Mouse (Mus musculus): ENCODE measurements around the gene Bmp7.

The Bmp7 gene

GRCm38 (mm10) chr2:172906146-172906545 is 34.0 kb downstream of the Bmp7 start:
- DNase-seq, result peak; percentile 4

- DNase-seq, result no peak
Observed at GRCm38 (mm10) chr2:172905057-172905456, 35.1 kb downstream of the Bmp7 start.

- DNase-seq, result no peak
Observed at GRCm38 (mm10) chr2:172904614-172905013, 35.5 kb downstream of the Bmp7 start.

- DNase-seq, result no peak
Observed at GRCm38 (mm10) chr2:172903523-172903922, 36.6 kb downstream of the Bmp7 start.

DNA sequence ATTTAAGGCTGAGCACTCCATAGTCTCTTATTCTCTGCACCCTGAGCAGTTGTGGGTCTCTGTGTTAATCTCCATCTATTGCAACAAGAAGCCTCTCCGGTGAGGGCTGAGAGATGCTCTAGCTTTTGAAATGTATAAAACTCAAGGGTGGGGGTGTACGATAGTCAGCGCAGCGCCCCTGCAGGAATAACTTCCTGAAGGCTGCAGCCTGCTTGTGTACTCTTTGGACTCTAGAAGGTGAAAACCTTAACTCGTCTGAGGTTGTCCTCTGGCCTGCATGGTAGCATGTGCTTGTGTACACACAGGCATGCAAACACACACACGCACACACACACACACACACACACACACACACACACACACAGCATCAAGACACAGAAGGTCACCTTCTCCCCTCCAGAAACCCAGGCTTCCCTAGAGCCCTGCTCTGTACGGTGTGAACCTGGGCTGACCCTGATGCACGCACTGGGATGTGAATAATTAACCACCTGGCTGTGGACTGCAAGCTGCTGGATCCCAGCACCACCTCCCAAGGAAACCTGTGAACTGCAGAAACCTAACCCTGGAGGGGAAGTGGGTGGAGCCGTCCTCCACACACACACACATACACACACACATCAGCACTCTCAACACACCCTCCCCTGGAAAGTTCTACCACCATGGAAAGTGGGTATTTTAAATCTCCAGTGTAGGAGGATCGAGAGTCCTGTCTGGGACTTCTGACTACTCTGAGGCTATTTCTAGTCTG is 39.0 kb downstream of the Bmp7 start:
- no peak for DNase-seq

- no peak for DNase-seq
Observed at GRCm38 (mm10) chr2:172889756-172890443, 50.2 kb downstream of the Bmp7 start.

- no peak for DNase-seq
Observed at GRCm38 (mm10) chr2:172889222-172889621, 50.9 kb downstream of the Bmp7 start.

DNA sequence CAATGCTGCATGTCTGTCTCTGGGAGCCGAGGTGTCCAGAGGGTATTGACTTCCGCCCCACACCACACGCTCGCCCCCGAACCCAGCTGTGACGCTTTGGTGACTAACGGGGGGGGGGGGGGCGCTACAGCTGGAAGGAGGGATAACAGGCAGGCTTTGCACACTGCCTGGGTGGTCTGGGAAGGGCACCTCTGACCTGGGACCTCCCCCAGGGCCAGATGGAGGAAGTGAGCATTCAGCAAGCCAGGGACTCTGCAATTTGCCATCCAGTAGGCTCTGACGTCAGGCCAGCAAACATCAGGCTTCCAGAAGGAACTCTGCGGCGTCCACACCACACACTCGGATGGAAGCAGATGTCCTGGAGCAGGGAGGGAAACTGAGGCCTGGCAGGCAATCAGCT is 52.0 kb downstream of the Bmp7 start:
- no peak for DNase-seq

DNA sequence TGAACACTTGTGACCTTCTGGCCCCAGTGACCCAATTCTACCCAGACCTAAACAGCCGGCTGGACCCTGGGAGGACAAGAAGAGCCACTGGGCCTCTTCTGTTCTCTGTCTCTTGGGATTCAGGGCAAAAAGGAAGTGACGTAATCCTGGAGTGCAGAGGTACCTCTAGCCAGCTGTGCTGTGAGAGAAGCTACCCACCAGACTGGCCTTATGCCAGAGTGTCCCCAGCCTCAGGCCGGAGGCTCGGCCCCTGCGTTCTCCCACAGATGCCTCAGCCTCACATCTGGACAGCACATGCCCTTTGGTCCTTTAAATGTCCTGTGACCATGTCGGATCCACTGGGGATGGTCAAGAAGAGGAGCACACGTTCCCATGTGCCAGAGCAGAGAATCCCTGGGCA is 54.3 kb downstream of the Bmp7 start:
- DNase-seq, result no peak

DNA sequence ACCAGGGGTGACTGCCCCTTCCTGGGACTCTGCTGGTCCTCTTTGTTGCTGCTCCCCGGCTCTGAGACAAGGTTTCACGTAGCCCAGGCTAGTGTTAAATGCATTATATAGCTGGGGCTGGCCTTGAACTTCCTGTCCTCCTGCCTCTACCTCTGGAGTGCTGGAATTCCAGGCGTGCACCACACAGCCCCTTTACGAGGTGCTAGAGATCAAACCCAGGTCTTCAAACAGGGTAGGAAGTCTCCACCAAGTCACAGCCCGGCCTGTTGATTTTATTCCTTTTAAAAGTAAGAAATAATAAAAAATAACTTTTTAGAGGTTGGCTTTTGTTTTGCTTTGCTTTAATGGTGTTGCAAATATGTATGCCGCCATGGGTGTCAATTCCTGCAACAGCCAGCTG is 55.5 kb downstream of the Bmp7 start:
- no peak for DNase-seq

- DNase-seq, result no peak
Observed at GRCm38 (mm10) chr2:172875201-172875600, 64.9 kb downstream of the Bmp7 start.

- no peak for DNase-seq
Observed at GRCm38 (mm10) chr2:172866356-172866755, 73.8 kb downstream of the Bmp7 start.

DNA sequence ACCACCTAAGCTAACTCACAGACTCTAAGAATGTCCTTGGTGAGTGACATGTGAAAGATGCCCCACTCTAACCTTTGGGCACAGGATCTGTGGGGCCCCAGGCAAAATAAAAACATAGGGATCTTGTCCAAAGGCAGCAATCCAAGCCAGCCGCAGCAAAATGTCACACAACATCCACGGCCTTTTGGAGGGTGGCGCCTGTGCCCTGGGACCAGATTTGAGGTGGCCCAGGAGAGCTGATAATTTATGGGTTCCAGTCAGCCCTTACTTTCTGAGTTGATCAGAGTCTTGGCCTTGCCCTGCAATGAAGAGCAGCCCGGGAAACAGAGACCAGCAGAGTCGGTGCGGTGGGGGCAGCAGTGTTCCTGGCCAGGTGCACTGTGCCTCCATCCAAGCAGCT is 75.0 kb downstream of the Bmp7 start:
- DNase-seq, result no peak

DNA sequence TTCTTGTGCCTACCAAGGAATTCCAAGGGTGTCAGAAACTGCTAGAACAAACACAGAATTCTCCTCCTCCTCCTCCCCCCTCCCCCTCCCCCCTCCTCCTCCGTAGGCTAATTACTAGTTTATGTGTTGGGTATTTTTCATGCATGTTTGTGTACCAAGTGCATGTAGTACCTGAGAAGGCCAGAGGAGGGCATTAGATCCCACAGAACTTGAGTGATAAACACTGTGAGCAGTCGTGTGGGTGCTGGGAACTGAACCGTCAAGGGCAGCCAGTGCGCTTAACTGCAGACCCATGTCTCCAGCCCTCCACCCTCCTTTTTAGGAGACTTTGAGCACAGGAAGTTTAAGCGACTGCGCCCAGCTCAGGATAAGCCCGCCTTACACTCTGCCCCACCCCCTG is 75.6 kb downstream of the Bmp7 start:
- DNase-seq, result no peak

DNA sequence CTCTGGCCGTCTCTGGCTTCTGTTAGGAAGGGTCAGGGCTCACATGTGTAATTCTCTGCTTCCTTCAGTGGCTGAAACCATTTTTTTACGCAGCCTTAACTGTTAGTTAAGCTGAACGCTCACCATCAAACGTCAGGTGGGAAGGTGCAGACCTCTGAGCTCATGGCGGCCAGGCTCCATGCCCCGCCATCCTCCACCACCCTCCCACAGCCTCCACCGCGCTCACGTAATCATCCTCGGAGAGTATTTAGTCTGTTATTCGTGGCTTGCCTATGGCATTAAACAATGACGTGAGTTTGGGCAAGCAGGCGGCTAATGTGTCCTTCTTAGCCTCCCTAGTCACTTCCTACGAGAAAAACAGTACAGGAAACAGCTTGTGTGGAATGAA is 76.7 kb downstream of the Bmp7 start:
- no peak for DNase-seq

GRCm38 (mm10) chr2:172862850-172863468 is 77.2 kb downstream of the Bmp7 start:
- peak; percentile 76 for DNase-seq

DNA sequence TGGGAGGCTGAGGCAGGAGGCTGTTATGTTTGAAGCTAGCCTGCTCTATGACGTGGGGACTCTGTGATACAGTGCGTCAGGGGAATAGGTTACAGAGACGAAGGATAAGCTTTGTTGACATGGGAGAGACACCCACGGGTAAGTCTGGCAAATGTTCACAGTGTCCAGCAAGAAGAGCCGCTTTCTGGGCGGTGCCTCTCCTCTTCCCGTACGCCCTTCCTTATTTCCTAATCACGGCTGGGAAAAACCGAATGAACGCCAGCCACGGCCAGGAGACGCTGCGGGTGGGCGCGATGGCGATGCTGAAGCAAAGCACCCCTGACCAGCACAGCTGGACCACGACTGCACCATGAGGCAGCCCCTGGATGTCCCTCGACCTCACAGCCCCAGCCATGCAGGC is 77.7 kb downstream of the Bmp7 start:
- DNase-seq, result peak; percentile 34

- DNase-seq, result no peak
Observed at GRCm38 (mm10) chr2:172861590-172861989, 78.5 kb downstream of the Bmp7 start.

DNA sequence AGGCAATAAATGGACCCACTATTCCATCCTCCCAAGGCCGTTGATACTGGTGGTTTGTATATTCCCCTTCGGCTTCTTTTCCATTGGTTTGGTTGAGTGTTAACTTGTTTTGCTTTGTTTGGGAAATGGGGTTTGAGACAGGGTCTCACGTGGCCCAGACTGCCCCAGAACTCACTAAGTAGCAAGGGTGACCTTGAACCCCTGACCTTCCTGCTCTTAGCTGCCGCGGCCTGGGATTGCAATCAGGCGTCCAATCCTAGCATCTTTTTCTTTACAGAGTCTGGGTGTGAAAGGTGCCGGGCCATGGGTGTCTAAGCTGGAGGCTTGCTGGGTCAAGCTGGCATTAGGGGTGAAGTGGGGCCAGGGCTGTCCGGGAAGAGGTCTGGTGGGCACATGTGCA is 79.5 kb downstream of the Bmp7 start:
- no peak for DNase-seq

GRCm38 (mm10) chr2:172860104-172860503 is 80.0 kb downstream of the Bmp7 start:
- no peak for DNase-seq

DNA sequence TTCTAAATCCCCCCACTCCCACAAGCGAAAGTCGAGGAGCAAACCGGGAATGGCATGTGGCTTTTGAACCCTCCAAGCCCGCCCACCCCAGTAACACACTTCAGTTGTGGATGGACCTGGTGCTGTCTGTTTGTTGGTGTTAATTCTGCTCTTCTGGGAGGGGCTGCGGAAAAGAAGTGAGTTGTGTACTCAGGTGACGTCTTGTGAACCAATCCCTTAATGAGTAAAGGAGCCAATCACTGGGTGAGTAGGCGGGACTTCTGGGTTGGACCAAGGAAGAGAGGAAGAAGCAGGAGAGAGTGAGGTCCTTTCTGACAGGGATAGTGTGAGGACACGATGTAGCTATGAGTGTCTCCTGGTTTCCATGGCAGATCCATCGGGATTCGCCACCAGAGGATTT is 83.1 kb downstream of the Bmp7 start:
- DNase-seq, result no peak

GRCm38 (mm10) chr2:172856549-172856948 is 83.6 kb downstream of the Bmp7 start:
- DNase-seq, result no peak

DNA sequence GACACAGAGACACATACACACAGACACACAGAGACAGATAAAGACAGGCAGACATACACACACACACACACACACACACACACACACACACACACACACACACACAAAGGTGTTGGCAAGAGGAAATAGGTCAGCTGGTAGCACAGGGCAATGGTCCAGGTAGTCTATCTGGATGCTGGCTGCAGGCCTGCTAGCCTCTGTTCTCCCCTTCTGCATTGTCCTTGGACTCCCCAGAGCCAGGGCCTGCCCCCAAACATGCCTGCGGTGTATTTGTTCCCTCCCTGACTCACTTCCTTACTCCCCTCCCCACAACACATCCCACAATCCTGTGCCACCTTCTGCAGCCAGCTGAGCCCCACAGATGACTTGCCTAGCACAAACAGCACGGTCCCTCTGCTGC is 86.0 kb downstream of the Bmp7 start:
- no peak for DNase-seq

DNA sequence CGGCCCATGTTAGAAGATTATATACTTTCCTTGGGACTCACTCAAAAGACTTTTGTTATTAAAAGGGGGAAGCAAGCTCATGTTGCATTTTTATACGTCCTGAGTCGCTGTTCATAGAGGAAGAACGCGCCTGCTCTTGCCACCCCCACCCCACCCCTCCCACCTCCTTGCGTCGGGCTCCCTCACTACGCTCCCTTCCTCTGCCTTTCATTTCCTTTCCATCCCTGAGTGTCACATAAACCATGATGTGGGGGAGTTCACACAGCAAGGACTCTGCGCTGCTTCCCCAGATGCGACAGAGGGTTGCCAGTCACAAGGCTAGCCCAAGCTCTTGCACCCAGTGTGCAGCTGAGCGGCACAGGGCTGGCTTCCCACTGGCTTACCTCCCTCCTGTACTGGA is 88.3 kb downstream of the Bmp7 start:
- no peak for DNase-seq

Measured in lung, postnatal 10 days (tissue).